Mouse (Mus musculus) adrenal gland, adult (tissue): ENCODE measurements around the gene Nup210.
"Not testable (repeated sequence)": the region's sequence is repeated elsewhere in the genome, so short reads cannot be mapped to it uniquely, and the experiment has no call there.

Experiments
- DNase-seq, 2 experiments: peaks; one replicate each; pipeline ENCODE4 v3.0.0; 2022 to 2023; ENCODE audit warnings: low spot score in 1 of 2; ENCODE audit not compliant: inconsistent age in 2 of 2

Gene Nup210

DNA sequence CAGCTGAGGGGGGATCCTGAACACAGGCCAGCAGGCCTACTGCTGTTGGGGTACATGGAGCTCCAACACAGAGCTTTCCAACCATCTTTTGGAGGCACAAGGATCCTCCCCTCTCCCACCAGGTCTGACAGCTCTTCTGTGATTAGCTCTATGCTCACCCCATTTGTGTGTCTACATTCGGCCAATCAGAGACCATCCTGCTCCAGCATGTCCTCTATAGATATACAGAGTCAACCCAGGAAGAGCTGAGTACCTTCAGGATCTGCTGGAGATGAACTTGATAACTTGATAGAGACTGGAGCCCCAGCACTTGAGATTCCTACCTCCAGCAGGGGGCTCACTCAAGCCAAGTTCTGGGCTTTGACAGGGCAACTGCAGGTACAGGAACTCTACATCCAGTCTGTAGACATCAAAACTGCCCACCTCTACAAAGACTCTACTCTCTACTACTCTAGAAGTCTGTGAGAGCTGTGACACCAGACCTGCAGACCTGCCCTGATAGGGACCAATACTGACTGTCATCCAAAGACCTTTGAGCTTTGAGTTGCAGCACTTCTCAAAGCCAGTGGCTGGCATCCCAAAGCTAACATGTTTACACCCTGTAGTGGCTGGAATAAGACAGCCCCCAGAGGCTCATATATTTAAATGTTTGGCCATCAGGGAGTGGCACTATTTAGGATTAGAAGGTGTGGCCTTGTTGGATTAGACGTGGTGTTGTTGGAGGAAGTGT lies 11.1 kb downstream of the Nup210 start:
- peak in 1 of 2 experiments; percentile 35 for DNase-seq

DNA sequence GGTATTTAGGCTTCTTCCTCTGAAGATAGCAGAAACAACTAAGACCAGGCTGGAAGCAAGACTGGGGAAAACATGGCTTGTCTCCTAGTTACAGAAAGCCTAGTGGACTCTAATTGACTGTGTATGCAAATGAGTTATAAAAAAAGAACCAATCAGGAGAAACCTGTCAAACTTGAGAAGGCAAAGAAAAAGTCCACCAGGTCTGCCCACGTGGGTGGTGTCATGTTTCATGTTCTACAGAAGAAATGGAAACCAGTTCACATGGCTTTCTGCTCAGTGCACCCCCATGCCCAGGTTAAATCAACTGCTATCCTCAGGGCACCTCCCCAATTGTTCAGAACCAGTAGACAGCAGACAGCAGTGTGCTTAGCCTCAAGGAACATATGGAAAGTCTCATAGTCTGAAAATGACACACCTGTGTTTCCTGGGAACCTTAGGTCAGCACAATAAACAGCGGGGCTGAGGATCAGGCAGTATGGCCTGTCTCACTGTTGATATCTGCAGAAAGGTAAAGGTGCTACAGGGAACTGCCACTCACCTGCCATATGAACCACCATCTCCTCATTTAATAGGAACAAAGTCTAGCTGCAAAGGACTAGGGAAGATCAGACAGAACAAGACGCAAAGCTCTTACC lies 11.7 kb downstream of the Nup210 start:
- DNase-seq: no peak

DNA sequence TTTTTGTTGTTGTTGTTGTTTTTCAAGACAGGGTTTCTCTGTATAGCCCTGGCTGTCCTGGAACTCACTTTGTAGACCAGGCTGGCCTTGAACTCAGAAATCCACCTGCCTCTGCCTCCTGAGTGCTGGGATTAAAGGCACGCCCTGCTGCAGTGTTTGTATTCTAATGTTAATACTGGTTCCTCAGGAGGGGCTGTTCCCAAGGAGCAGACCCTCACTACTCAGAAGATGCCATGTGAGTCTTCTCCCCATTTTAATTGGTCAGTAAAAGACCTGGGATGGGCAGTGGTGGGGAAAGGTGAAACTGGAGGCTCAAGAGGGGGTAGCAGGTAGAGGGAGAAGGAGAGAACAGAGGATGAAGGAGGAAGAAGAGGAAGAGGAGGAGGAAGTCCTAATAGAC lies 13.2 kb downstream of the Nup210 start:
- not testable (repeated sequence) for DNase-seq

DNA sequence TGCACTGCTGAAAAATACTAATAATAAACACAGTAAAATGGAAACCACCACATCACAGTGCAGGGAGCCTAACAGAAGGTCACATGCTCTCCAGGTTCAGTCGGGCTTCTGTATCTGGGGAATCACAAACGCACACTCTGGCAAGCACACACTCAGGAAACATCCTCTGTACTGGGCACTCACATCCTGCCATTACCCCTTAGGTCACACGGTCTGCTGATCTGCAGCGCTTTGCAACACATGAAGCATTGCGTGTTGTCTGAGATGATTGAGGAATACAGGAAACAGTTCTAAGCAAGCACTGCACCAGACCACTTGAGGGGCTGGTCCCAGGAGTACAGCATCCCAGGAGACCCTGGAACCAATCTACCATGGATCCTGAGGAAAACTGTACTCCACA lies 16.0 kb downstream of the Nup210 start:
- DNase-seq: no peak

DNA sequence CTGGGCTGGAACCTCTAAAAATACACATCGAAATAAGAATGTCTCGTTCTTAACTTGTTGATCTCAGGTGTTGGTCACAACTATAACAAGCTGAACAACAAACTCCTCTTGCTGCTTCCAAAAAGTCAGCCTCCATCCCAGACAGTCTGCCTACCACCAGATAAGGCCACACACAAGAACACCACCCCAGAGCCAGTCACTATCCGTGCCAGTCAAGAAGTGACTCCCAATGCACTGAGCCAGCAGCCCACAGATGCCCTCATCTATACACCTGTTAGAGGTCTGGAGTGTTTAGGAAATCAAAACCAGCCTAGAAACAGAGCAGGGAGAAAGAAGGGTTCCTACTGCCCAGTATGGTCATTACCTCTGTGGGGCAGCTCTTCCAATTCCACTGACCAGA lies 18.8 kb downstream of the Nup210 start:
- DNase-seq: no peak

DNA sequence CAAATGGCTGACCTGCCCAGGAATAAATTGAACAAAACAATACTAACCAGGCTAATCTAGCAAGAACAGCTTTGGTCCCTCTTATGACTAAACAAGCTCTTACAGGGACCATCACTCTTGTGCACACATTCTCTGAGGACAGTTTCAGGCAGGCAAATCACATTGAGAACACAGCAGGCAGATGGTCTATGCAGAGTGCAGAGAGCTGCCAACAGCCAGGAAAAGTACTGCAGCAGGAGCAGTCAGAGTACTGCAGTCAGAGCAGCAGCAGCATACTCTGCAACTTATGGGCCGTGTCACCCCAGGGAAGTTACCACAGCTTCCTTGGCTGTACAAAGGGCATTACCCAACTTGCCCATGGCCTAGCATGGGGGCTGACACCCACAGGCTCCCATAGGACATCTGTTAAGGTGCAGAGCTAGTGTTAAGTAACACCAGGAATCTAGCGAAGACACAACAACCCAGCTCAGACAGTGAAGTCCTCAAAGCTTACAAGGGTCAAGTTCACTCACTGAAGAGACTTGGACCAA lies 21.5 kb downstream of the Nup210 start:
- no peak for DNase-seq

DNA sequence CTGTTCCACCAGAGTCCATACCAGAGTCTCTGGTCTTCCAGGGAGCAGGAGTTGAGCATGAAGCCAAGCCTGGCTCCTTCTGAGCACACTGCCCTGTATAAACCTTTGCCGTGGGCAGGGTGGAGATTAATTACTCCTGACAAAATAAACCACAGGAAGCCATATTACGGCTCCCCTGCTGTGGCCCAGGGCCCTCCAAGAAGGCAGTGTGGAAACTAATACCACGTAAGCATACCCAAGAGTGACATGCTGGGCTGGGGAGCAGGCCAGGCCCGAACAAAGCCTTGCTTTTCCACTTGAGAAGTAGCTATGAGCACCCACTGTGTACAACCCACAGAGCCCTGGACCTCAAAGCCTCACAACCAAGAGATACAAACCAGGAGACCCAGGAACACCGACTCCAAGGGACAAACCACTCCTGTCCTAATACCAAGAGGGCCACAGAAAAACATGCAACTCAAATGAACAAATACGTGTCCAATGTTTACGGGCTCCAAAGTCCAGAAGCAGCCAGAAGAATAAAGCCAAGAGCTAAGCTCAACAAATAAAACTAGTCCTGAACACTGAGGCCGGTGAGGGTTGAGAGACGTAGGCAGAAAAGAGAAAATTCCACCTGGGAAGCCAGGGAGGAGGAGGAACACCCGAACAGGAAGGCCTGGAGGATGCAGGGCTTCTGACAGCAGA lies 24.3 kb downstream of the Nup210 start:
- no peak for DNase-seq

DNA sequence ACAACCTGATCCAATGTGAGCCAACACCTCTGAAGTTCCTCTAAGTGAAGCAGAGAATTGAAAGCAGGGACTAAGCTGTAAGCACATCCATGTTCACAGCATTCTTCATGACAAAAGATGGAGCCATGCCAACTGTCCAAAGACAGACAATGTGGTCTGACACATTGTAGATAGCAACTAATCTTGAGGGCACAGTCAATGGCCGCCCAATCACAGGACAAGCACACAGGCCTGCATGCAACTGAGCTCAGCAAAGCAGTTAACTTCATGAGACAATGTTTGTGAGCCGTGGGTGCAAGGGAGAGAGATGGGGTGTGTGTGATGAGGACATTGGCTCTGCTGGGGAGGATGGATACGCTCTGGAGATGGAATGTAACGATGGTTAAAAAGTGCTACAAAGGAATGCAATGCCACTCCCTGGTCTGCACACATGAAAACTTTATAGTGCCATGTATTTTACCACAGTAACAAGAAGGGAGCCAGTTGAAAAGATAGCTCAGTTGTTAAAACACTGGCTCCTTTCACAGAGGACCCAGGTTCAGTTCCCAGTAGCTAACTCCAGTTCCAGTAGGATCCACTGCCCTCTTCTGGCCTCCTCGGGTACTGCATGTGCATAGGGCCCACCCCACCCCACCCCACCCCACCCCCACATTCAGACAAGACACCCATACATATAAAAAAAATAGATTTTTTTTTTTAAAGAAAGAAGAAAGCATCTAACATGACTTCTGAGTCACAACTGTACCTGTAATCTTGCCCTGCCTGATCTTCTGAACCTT lies 31.3 kb downstream of the Nup210 start:
- peak in 1 of 2 experiments; percentile 40 for DNase-seq

DNA sequence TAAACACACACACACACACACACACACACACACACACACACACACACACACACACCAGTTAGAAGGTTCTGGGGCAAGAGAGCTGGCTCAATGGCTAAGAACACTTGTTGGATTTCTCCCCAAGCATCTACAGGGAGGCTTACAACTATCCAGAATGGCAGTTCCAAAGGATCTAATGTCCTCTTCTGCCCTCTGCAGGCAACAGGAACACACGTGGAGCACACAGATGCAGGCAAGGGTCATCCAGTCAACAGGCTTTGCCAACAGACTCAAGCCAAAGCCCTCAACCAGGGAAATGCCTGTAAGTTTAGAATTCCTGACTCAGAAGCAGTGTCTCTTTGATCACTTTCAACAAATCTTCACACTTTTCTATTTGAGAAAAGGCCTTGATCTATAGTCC lies 36.6 kb downstream of the Nup210 start:
- DNase-seq: peak; percentile 13 to 53

DNA sequence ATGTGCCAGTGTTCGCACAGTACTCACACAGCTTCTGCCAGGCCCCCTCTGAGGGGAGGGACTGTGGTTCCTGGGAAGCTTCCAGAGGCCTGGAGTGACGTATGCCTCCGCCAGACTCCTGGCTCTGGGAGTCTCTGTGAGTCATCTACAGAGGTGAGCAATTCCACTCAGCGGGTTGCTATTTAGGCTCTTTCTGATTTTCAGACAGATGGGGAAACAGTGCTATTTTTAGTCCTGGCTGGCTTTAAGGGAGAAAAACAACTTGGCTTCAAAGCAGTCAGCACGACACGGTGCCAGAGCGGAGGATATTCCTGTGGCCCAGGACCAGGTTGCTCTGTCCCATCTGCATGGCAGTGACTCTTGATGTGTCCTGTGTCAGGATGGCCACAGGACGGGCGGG lies 40.4 kb downstream of the Nup210 start:
- DNase-seq: peak; percentile 84 to 88

DNA sequence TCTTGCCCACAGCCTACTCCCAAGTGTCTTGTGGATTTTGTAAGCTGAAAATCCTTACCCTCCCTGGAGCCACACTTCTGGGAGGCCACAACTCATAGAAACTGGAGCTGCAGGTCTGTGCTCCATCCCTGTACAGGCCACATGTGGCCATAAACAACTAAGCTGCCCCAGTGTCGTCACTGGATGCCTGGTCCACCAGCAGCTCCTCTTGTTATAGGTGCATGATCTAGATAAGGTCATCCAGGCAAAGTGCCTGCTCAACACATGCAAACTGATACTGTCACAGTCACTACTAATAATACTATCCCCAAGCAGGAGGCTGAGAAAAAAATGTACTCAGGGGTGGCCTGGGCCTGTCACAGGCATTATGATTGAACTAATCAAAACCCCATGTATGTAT lies 48.1 kb downstream of the Nup210 start:
- DNase-seq: no peak

DNA sequence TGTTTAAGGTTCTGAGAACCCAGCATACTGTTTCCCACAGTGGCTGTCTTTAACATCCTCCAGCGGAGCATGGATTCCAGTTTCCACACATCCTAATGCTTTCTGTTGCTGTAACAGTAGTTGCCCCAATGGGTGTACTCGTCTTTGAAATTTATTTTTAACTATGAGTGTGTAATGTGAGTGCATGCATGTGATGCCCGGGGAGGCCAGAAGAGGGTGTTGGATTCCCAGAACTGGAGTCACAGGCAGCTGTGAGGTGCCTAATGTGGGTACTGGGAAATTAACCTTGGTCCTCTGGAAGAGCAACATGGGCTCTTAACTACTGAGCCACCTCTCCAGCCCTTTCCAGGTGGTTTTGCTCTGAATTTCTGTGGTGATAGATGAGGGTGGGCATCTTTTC lies 49.6 kb downstream of the Nup210 start:
- no peak for DNase-seq

DNA sequence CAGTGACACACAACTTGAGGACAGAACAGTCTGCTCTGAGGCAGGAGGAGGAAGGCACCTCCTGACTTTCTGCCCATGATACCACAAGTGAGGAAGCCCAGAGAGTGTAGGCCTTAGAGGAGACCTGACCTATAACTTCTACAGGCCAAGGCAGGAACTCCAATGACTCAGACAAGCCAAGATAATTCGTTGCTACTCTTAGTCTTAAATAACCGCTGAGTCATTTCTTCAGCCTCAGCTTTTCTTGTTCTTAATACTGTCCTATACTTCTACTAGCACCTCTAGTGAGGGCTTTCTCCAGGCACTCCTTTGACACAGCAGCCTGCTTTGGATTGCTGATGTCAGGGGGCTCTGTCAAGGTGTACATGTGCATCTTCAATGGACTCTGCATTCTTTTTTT lies 55.3 kb downstream of the Nup210 start:
- no peak for DNase-seq

DNA sequence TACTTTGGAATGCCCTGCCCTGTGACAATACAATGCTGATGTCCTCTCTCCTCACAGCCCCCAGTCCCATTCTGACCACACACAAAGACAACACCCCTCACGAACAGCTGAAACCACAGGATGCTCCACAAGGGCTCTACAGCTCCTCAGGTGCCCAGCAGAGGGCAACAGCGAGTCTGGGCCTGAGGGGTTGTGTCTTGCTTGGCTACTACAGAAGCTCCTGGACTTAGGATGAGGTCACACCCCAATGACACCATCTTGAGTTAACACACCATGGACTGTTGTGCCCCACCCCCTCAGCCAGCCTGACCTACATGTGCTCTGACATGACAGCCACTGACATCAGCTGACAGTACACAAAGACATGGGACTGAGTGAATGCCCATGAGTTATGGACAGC lies 56.9 kb downstream of the Nup210 start:
- DNase-seq: peak; percentile 40 to 79

DNA sequence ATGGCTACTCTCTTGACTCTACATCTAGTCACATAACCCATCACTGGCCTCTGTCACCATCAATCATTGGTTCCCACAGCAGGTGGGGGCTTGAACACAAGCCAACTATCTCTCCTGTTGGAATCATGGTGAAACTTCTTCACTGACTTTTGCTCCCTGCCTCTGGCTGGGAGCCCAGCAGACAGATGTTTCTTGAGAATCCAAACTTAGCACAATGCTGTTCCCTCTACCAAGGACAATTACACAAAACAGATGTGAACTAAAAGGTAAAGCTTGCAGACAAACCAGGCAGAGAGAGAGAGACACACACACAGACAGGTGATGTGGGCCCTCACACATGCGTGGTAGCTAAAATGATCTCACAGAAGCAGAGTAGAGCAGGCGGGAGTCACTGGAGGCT lies 58.6 kb downstream of the Nup210 start:
- DNase-seq: no peak

DNA sequence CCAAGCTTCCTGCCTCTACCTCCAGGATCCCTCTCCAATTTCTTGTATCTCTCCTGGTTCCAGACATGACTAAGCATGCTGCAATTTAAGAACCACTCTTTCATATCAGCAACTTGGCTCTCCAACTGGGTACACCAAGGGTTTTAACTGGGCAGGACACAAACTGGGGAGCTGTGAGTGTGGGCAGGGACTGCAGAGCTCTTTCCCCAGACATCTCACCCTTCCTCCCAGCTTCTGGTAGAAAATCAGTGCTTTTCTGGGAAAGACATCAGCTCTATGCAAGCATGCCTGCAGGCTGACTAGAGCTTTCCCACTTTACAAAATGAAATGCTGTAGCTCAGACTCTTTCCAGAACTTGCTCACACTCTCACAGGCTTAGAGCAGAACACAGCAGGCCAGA lies 60.3 kb downstream of the Nup210 start:
- no peak for DNase-seq

DNA sequence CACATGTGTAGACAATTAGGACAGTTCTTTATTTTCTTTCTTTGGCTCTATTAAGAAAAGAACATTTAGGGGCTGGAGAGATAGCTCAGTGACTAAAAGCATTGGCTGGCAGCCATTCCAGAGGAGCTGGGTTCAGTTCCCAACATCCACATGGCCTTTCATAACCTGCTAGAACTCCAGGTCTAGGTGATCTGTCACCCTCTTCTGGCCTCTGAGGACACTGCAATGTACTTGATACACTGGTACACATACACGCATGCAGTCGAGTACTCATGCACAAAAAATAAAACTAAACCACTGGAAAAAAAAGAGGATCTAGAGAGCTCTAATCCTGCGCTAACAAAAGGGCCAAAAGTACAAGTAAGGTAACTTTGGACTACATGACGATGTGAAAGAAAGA lies 64.1 kb downstream of the Nup210 start:
- no peak for DNase-seq

DNA sequence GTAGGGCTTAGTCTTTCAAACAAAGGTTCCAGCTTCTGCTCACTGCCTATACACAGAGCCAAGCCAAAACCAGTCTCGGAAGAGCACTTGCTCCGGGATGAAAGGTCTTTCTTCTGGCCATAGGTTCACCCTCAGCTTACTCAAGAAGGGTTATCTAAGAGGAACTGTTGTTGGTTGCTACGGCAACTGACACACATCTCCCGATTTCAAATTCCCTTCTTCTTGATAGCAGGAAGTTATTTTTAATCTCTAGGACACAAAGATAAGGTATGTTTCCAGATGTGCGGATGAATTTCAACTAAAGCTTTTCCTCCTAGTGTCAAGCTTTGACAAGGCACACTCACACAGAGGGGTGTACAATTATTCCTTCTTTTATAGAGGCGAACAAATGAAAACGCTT lies 68.6 kb downstream of the Nup210 start:
- no peak for DNase-seq

DNA sequence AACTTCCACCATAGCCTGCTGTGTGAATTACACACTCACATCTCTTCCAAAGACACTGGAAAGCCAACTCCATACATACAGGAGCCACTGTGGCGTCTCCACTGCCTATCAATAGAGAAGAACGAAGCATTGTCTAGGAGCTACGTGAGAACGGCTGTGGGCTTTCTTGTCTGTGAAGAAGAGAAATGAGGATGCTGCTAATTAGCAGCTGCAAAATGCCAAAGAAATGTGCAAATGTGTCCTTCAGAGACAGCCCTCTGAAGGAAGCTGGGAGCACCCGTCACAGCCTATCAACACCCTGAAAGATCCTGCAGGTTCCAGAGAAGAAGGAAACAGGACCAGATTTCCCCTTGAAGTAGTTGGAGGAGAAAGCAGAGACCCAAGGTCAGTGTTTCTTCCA lies 69.2 kb downstream of the Nup210 start:
- DNase-seq: no peak

DNA sequence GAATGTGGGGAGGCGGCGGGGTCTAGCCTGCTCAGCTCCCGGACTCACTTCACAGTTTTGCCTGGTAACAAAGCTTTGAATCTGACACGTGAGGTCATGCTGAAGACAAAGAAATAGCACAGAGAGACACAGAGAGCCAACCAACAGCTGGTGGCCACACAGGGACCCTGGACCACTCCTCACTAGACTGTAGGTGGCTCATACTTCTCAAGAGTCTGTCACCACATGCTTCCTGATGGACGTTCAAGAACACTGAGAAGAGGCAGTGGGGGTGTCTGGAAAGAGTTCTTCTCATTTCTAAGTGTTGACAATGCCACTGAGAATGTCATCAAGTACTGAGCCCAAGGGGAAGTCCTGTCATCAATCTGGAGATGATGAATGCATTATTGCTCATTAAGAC lies 70.4 kb downstream of the Nup210 start:
- DNase-seq: no peak

DNA sequence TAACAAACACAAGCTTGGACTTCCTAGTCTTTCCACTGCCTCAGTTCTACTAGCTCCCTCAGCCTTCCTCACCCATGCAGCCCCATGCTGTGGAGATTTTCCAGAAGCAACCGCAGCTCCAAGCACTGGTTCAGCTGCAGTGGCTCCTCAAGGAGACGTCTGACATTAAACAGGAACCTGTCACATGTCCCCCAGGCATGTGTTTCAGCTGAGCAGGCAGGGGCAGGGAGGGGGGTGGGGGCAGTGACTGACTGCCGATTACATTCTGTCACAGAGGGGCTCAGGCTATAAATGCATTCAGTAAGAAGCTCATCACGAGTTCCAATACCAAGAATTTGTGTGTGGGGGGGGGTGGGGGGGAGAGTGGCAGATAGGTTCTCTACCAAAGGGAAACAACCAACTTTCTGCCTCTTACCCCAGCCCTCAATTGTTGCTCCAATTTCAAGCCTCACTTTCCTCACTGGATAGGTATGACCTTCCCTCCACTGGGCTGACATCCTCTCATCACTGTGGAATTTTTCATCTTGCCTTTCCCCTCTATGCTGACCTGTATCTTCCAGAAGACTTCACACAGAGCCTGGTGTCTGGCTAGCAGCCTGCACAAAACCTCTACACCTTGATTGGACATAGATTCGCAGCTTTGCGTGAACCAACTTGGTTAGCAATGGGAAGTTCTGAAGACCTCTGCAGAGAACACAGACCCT lies 71.8 kb downstream of the Nup210 start:
- DNase-seq: no peak
